Mouse (Mus musculus): ENCODE measurements around the gene Tagln2. TPM values are rescaled to one million over a fixed set of nuclear protein-coding genes. Genes with fewer than 3 reads are reported as not detected.

The Tagln2 gene
- 246 and 251 TPM in 2 replicates for polyA plus RNA-seq (2015; fragmentation: Nextera tagmentation; extraction: Ambion mirVana)

DNA sequence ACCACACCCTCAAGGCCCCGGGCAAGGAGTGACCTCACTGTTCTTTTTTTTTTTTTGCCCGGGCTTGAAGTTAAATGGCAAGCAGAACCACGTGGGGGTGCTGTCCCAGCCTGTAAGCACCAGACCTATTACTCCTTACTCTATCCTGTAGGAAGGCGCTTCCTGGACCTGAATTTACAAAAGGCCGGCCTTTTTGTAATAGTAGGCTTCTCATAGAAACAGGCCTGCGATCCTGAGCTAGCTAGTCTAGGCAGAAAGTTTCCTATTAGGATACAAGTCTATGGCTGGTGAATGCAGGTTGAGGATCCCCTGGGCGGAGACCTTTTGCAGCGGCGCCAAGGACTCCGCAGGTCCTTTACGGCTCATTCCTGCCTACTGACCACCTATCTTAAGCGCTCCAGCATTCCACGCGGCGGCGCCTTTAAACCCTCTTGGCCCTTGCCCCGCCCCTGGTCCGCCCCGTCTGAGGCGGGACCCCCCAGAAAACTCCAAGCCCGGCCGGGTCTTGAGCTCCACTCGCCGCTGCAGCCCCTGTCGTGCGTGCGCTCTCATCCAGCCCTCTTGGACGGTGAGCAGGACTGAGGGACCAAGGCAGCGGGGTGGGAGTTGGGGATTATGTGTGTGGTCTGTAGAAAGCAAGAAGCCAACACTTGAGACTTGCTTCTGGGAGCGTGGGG is at the start of gene Tagln2:
TSS of gene Tagln2 (plus strand) at position 283 of the 677 bp plus-strand sequence.
- Histone ChIP-seq H3K9me3 (replicated peaks) (no peaks in the 10 kb centered on the region), H3K4me2 (peak within 1 kb of the TSS; percentile 65), H3K36me3 (peaks cover 35% of the 10 kb centered on the region), H3K4me1 (peaks cover 55% of the 10 kb centered on the region), H3K4me3 (replicated peaks) (peak within 1 kb of the TSS; percentile 68), H3K9ac (peak within 1 kb of the TSS; percentile 64), H3K27me3 (no peaks in the 10 kb centered on the region), H3K27ac (peak within 1 kb of the TSS; percentile 87)
- WGBS = under 1% methylated on average over 30 of the region's 30 CpGs
- ATAC-seq (replicated peaks; ENCODE audit: low FRiP score) = peak; percentile 78

DNA sequence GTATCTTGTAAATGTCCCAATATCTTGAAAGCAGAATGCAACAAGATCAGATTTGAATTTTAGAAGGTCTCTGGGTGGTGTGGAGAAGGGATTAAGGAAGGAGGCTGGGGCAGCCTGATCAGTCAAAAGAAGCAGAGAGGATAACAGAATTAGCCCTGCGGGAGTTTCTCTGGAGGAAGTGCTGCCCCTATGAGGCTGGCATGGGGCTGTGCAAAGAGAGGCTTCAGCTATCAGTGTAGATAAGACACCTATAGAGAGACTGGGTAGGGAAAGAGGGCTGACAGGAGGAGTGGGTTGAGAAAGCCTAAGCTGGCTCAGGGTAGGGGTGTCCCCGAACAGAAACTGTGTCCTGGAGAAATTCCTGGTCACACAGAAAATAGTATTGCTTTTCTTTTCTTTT is 49.6 kb upstream of the Tagln2 start:
- no peak overlapping the region for H3K9ac ChIP-seq
- no peak overlapping the region for H3K4me2 ChIP-seq
- 48% methylated on average over 2 of the region's 2 CpGs for WGBS
- peaks cover 13% of the 10 kb centered on the region for H3K4me1 ChIP-seq
- 0 out of 2 replicates have a peak, but pooled peaks have one; percentile 20 for ATAC-seq (replicated peaks; ENCODE audit: low FRiP score)
- no peak overlapping the region for H3K27ac ChIP-seq
- no peaks in the 10 kb centered on the region for H3K27me3 ChIP-seq
- no peaks in the 10 kb centered on the region for H3K9me3 ChIP-seq (replicated peaks)
- no peak overlapping the region for H3K4me3 ChIP-seq (replicated peaks)
- H3K36me3 ChIP-seq = no peaks in the 10 kb centered on the region

DNA sequence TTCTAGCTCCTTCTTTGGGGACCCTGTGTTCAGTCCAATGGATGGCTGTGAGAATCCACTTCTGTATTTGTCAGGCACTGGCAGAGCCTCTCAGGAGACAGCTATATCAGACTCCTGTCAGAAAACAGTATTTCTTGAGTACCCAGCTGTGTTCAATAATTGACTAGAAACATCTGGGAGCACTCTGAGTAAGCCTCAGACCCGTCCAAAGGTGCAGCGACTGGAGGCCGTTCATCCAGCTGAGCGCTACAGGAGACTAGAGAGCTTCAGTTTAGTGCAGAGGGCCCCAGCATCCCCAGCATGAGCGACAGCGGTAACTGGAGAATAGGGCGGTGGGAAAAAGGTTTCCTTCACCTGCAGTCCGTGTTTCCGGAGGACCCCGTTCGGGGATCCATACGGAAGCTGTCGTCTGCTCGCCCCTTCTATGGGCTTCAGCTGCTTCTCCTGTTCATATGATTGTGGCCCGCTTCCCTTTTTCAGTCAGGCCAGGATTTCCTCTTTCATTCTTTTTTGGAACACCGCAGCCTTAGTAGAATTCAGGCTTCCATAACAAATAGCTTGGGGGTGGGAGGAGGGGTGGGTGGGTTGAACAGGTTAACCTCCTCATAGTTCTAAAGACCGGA is 48.9 kb upstream of the Tagln2 start:
- peak; percentile 57; the same call in 1 of the 2 replicates for ATAC-seq (replicated peaks; ENCODE audit: low FRiP score)
- Histone ChIP-seq H3K9me3 (replicated peaks) (no peaks in the 10 kb centered on the region), H3K4me1 (peaks cover 13% of the 10 kb centered on the region), H3K36me3 (no peaks in the 10 kb centered on the region), H3K9ac (no peak overlapping the region), H3K4me3 (replicated peaks) (no peak overlapping the region), H3K27ac (no peak overlapping the region), H3K27me3 (no peaks in the 10 kb centered on the region), H3K4me2 (0 out of 2 replicates have a peak overlapping the region, but pooled peaks have one; percentile 21)
- 37% methylated on average over 17 of the region's 17 CpGs for WGBS

DNA sequence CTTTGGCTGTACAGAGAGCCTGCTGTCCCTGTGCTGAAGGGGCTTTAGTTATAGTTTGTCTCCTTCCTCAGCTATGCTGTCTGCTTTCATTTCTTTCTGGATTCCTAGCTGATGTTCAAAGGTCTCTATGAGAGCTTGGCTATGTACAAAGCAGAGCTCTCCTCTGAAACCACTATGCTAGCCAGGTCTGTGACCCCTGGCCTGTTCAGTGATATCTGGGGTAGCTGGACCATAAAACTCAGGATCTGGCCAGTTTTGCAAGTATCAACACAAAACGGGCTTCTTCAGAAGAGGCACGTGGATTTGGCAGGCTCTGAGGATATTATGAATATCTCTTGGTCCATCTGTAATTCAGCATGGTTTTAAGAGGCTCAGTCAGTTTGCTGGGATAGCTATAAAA is 46.9 kb upstream of the Tagln2 start:
- H3K4me2 ChIP-seq = no peak overlapping the region
- H3K27ac ChIP-seq = no peak overlapping the region
- no peak for ATAC-seq (replicated peaks; ENCODE audit: low FRiP score)
- no peak overlapping the region for H3K9ac ChIP-seq
- H3K4me1 ChIP-seq = peaks cover 13% of the 10 kb centered on the region
- no peaks in the 10 kb centered on the region for H3K36me3 ChIP-seq
- 54% methylated on average over 2 of the region's 2 CpGs for WGBS
- H3K4me3 ChIP-seq (replicated peaks) = no peak overlapping the region
- no peaks in the 10 kb centered on the region for H3K9me3 ChIP-seq (replicated peaks)
- H3K27me3 ChIP-seq = no peaks in the 10 kb centered on the region

DNA sequence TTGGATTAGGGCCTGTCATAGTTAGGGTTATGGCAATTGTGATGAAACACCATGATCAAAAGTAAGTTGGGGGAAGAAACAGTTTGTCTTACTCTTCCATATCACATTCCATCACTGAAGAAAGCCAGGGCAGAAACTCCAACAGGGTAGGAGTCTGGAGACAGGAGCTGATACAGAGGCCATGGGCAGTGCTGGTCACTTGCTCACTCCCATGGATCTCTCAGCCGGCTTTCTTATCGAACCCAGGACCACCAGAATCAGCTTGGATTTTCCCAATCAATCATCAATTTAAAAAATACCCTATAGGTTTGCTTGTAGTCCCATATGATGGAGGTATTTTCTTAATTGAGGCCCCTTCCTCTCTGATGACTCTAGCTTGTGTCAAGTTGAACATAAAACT is 46.0 kb upstream of the Tagln2 start:
- no peaks in the 10 kb centered on the region for H3K27me3 ChIP-seq
- peaks cover 13% of the 10 kb centered on the region for H3K4me1 ChIP-seq
- ATAC-seq (replicated peaks; ENCODE audit: low FRiP score) = no peak
- no peak overlapping the region for H3K4me3 ChIP-seq (replicated peaks)
- H3K9me3 ChIP-seq (replicated peaks) = no peaks in the 10 kb centered on the region
- WGBS = 100% methylated on average over 2 of the region's 2 CpGs
- H3K36me3 ChIP-seq = no peaks in the 10 kb centered on the region
- no peak overlapping the region for H3K27ac ChIP-seq
- H3K4me2 ChIP-seq = no peak overlapping the region
- H3K9ac ChIP-seq = no peak overlapping the region

DNA sequence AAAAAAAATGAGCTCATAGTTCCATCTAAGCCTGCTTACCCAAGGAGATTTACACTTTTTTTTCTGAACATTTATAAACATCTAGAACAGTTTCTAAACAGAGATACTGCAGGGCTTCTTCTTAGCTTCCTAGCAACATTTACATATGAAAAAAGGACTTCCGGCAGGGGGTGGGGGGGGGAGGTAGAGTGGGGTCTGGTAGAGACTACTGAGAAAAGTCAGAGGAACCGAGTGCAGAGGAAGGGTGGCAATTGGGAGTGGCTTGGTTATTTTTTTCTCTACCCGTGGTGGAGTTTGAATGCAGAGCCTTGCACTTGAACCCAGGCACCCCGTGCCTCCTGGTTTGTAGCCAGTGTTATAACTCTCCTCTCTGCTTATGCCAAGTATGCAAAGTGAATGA is 44.4 kb upstream of the Tagln2 start:
- no peaks in the 10 kb centered on the region for H3K27me3 ChIP-seq
- 26% methylated on average over 4 of the region's 4 CpGs for WGBS
- no peak for ATAC-seq (replicated peaks; ENCODE audit: low FRiP score)
- no peaks in the 10 kb centered on the region for H3K36me3 ChIP-seq
- H3K4me2 ChIP-seq = no peak overlapping the region
- no peak overlapping the region for H3K4me3 ChIP-seq (replicated peaks)
- no peak overlapping the region for H3K9ac ChIP-seq
- H3K4me1 ChIP-seq = peaks cover 13% of the 10 kb centered on the region
- no peaks in the 10 kb centered on the region for H3K9me3 ChIP-seq (replicated peaks)
- no peak overlapping the region for H3K27ac ChIP-seq

DNA sequence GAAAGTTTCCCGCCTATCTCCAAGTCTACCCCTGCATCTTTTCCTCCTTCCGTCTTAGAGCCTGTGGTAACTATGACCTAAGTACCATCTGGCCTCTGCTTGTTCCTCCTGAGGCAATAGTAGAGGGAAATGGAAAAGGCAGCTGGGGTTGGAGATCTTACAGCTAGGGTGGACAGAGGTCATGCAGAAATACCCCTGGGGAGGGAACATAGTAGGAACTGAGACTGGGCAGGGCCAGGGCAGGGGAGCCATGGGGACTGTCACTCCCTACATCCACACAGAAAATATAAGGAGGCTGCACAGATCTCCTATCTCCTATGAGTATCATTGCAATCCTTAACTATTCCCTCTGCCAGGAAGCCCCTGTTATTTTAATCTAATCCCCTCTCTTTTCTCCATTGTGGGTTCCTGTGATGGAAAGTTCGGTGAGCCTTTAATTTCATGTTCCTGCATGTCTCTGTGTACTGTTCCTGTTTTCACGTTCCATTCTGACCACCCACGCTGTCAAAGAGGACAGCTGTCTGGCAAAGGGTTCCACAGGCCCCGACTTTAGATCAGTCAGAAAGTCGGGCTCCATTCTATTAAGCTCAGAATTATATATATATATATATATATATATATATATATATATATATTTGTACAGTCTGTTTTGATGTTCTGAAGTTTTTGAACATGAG is 43.7 kb upstream of the Tagln2 start:
- 71% methylated on average over 7 of the region's 7 CpGs for WGBS
- Histone ChIP-seq H3K36me3 (no peaks in the 10 kb centered on the region), H3K27me3 (no peaks in the 10 kb centered on the region), H3K27ac (no peak overlapping the region), H3K4me3 (replicated peaks) (no peak overlapping the region), H3K9me3 (replicated peaks) (no peaks in the 10 kb centered on the region), H3K9ac (no peak overlapping the region), H3K4me2 (no peak overlapping the region), H3K4me1 (peaks cover 8% of the 10 kb centered on the region)
- ATAC-seq (replicated peaks; ENCODE audit: low FRiP score) = no peak

DNA sequence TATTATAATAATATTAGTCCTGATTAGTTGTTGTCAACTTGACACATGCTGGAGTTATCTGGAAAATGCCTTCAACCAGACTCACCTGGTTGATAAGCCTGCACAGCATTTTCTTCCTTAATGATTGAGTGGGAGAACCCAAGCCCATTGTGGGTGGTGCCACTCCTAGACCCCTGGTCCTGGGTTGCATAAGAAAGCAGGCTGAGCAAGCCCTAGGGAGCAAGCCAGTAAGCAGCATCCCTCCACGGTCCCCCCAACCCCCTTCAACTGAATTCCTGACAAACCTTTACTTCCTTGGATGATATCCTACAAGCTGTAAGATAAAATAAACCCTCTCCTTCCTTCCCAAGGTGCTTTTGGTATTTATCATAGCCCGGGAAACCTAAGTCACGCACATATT is 42.7 kb upstream of the Tagln2 start:
- H3K4me1 ChIP-seq = peaks cover 4% of the 10 kb centered on the region; the same call in 1 of the 2 replicates
- H3K4me2 ChIP-seq = no peak overlapping the region
- WGBS = 90% methylated on average over 3 of the region's 3 CpGs
- H3K9me3 ChIP-seq (replicated peaks) = no peaks in the 10 kb centered on the region
- no peak overlapping the region for H3K9ac ChIP-seq
- H3K36me3 ChIP-seq = no peaks in the 10 kb centered on the region
- no peak overlapping the region for H3K4me3 ChIP-seq (replicated peaks)
- ATAC-seq (replicated peaks; ENCODE audit: low FRiP score) = no peak
- H3K27ac ChIP-seq = no peak overlapping the region
- H3K27me3 ChIP-seq = no peaks in the 10 kb centered on the region

DNA sequence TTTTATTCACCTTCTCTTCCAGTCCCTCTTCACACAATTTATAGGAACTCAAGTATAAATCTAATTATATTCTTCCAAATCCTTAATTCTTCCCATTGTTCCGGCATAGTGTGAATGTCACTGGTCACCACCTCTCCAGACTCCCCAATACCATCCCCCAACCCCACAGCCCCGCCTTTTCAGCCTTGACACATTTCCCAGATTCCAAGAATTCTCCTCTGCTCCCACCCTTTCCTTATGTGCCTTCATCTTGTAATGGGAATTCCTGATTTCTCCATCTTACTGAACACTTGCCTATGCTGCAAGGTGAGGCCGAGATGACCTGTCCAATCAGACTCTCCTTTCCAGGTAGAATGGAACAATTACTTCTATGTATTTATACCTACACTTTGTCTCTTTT is 41.8 kb upstream of the Tagln2 start:
- 86% methylated on average over 3 of the region's 3 CpGs for WGBS
- ATAC-seq (replicated peaks; ENCODE audit: low FRiP score) = no peak
- Histone ChIP-seq H3K27me3 (no peaks in the 10 kb centered on the region), H3K4me2 (no peak overlapping the region), H3K36me3 (no peaks in the 10 kb centered on the region), H3K4me1 (peaks cover 9% of the 10 kb centered on the region; the same call in 1 of the 2 replicates), H3K27ac (no peak overlapping the region), H3K9me3 (replicated peaks) (no peaks in the 10 kb centered on the region), H3K9ac (no peak overlapping the region), H3K4me3 (replicated peaks) (no peak overlapping the region)

DNA sequence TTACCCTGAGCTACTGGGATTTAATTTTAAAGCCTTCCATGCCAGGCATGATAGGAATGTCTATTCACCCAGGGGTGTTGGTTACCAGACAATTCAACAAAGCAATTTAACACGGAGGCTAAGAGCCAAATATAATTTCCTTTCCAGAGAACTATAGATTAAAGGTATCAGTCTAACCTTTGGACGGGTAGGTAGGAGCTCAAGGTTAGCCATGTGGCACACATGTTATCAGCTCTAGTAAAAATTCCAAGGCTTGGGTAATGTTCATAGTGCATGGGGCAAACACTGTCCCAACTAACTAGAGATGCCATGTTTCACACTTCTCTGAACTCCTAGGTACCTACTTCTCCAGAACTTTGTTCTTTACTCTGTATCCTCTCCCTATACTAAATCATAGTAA is 38.2 kb upstream of the Tagln2 start:
- ATAC-seq (replicated peaks; ENCODE audit: low FRiP score) = no peak
- Histone ChIP-seq H3K9ac (no peak overlapping the region), H3K4me2 (no peak overlapping the region), H3K9me3 (replicated peaks) (no peaks in the 10 kb centered on the region), H3K27me3 (no peaks in the 10 kb centered on the region), H3K4me3 (replicated peaks) (no peak overlapping the region), H3K27ac (no peak overlapping the region), H3K36me3 (no peaks in the 10 kb centered on the region), H3K4me1 (0 out of 2 replicates have a peak, but pooled peaks cover 5% of the 10 kb centered on the region)
- 71% methylated on average over 2 of the region's 2 CpGs for WGBS

DNA sequence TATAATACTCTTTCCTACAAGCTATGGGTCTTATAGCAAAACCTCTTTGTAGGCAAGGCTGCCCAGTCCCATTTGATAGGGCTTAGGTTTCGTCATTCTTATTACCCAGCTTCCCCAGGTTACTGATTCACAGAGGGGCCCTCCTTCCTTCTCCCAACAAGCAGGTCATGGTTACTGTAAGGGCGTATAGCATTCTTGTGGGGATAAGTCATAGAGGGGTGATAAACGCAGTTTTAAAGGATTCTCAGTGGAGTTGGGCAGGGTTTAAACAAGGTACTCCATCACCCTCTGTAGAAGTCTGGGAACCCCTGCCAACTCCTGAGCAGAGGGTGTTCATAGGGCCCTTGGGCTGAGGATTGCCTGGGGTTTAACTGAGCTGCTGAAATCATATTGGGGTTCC is 37.3 kb upstream of the Tagln2 start:
- ATAC-seq (replicated peaks; ENCODE audit: low FRiP score) = peak; percentile 44; the same call in 1 of the 2 replicates
- H3K4me1 ChIP-seq = 0 out of 2 replicates have a peak, but pooled peaks cover 5% of the 10 kb centered on the region
- no peaks in the 10 kb centered on the region for H3K36me3 ChIP-seq
- no peak overlapping the region for H3K4me2 ChIP-seq
- no peaks in the 10 kb centered on the region for H3K27me3 ChIP-seq
- no peaks in the 10 kb centered on the region for H3K9me3 ChIP-seq (replicated peaks)
- H3K4me3 ChIP-seq (replicated peaks) = no peak overlapping the region
- no peak overlapping the region for H3K9ac ChIP-seq
- 66% methylated on average over 3 of the region's 3 CpGs for WGBS
- no peak overlapping the region for H3K27ac ChIP-seq
